Mouse (Mus musculus) forebrain, postnatal 0 days (tissue): ENCODE data around the gene Sdhb. TPM values are rescaled to one million over a fixed set of nuclear protein-coding genes. Genes with fewer than 3 reads are reported as not detected.

Source experiments
- ATAC-seq: fragments of 200-750 bp; cut with Nextera tagmentation; 2 replicates; pipeline ENCODE4 v1.8.0; 2017; ENCODE audit warnings: mild to moderate bottlenecking, moderate library complexity
- DNase-seq: peaks from one replicate; pipeline ENCODE4 v3.0.0-alpha.2; 2015
- H3K27ac ChIP-seq: fragments of 300-500 bp; sonication (generic); 2 replicates; pipeline ENCODE4 v1.5.1; 2014; ENCODE audit warnings: low read depth, mild to moderate bottlenecking, antibody characterized with exemption, low read length, moderate library complexity, mixed read lengths
- H3K27me3 ChIP-seq: fragments of 300-500 bp; sonication (generic); 2 replicates; pipeline ENCODE4 v1.6.1; 2014; ENCODE audit warnings: mild to moderate bottlenecking, low read length, mixed read lengths; ENCODE audit not compliant: insufficient read depth
- H3K36me3 ChIP-seq: fragments of 300-500 bp; sonication (generic); 2 replicates; pipeline ENCODE4 v1.6.1; 2014; ENCODE audit warnings: mild to moderate bottlenecking, moderate library complexity; ENCODE audit not compliant: insufficient read depth
- H3K4me1 ChIP-seq: fragments of 300-500 bp; sonication (generic); 2 replicates; pipeline ENCODE4 v1.6.1; 2014; ENCODE audit warnings: antibody characterized with exemption; ENCODE audit not compliant: insufficient read depth
- H3K4me2 ChIP-seq: fragments of 300-500 bp; sonication (generic); 2 replicates; pipeline ENCODE4 v1.6.1; 2014; ENCODE audit warnings: low read depth, mild to moderate bottlenecking, moderate library complexity
- H3K4me3 ChIP-seq: fragments of 300-500 bp; sonication (generic); 2 replicates; pipeline ENCODE4 v1.5.1; 2014; ENCODE audit warnings: low read depth, low read length, mixed read lengths
- H3K9ac ChIP-seq: fragments of 300-500 bp; sonication (generic); 2 replicates; pipeline ENCODE4 v1.6.1; 2014; ENCODE audit warnings: mild to moderate bottlenecking
- H3K9me3 ChIP-seq: fragments of 300-500 bp; sonication (generic); 2 replicates; pipeline ENCODE4 v1.6.1; 2016; ENCODE audit warnings: low read length
- CTCF ChIP-seq: sonication (generic); IDR thresholded peaks from 2 replicates; pipeline ENCODE4 v1.5.1; 2016; ENCODE audit warnings: antibody characterized with exemption, control low read depth, low read depth
- WGBS: fragments of 180-500 bp; shearing (Covaris S2); extraction: QIAGEN DNeasy Blood & Tissue Kit; methylation state at CpG from one replicate; pipeline ENCODE4 v1.1.7; 2014; 5-methylcytosine and 5-hydroxymethylcytosine counted together
- polyA plus RNA-seq: library from polyadenylated mRNA; unstranded; fragments of >200 nt; fragmentation: Nextera tagmentation; extraction: Ambion mirVana; gene quantifications from 2 replicates; pipeline ENCODE4 v1.2.1, GENCODE M21; 2015
- total RNA-seq: library from RNA; depleted of rRNA; stranded (reverse); fragments of >200 nt; gene quantifications from 2 replicates; pipeline ENCODE4 v1.2.3, GENCODE M21; 2014

Sdhb gene
- total and polyA plus RNA-seq, 2 experiments from 2014 or later, result 254 to 564 TPM

GRCm38 (mm10) chr4:140917451-140917850 lies 43.6 kb upstream of the Sdhb start:
- ATAC-seq (no peak), DNase-seq (no peak)
- Histone ChIP-seq H3K4me1 (no peaks in the 10 kb centered on the region; the same call in 1 of the 2 replicates), H3K9me3 (no peaks in the 10 kb centered on the region), H3K27me3 (no peaks in the 10 kb centered on the region), H3K4me3 (no peak overlapping the region), H3K27ac (no peak overlapping the region), H3K36me3 (no peaks in the 10 kb centered on the region), H3K4me2 (no peak overlapping the region), H3K9ac (no peak overlapping the region)
- WGBS, result 90% methylated on average over 9 of the region's 9 CpGs
- TF ChIP-seq CTCF, result no peak

- Histone ChIP-seq H3K4me3 (no peak overlapping the region), H3K4me2 (no peak overlapping the region), H3K9ac (no peak overlapping the region), H3K27me3 (no peaks in the 10 kb centered on the region), H3K36me3 (no peaks in the 10 kb centered on the region), H3K9me3 (no peaks in the 10 kb centered on the region), H3K4me1 (no peaks in the 10 kb centered on the region; the same call in 1 of the 2 replicates), H3K27ac (no peak overlapping the region)
- DNase-seq (no peak), ATAC-seq (no peak)
- 74% methylated on average over 11 of the region's 11 CpGs for WGBS
- no peak for TF ChIP-seq CTCF
Measured at GRCm38 (mm10) chr4:140919974-140920836, 40.8 kb upstream of the Sdhb start.

GRCm38 (mm10) chr4:140922508-140922907 lies 38.5 kb upstream of the Sdhb start:
- DNase-seq (no peak), ATAC-seq (no peak)
- Histone ChIP-seq H3K9me3 (no peaks in the 10 kb centered on the region), H3K36me3 (no peaks in the 10 kb centered on the region), H3K4me1 (no peaks in the 10 kb centered on the region), H3K4me2 (no peak overlapping the region), H3K4me3 (no peak overlapping the region), H3K27ac (no peak overlapping the region), H3K27me3 (no peaks in the 10 kb centered on the region), H3K9ac (no peak overlapping the region)
- TF ChIP-seq CTCF, result no peak
- WGBS, result 87% methylated on average over 5 of the region's 5 CpGs

GRCm38 (mm10) chr4:140925648-140926047 lies 35.4 kb upstream of the Sdhb start:
- 90% methylated on average over 8 of the region's 8 CpGs for WGBS
- Histone ChIP-seq H3K36me3 (no peaks in the 10 kb centered on the region), H3K27me3 (no peaks in the 10 kb centered on the region), H3K4me2 (no peak overlapping the region), H3K4me1 (no peaks in the 10 kb centered on the region), H3K4me3 (no peak overlapping the region), H3K9ac (no peak overlapping the region), H3K9me3 (no peaks in the 10 kb centered on the region), H3K27ac (no peak overlapping the region)
- TF ChIP-seq CTCF, result no peak
- ATAC-seq (no peak), DNase-seq (no peak)

- DNase-seq (no peak), ATAC-seq (no peak)
- H3K4me2 ChIP-seq, result no peak overlapping the region
- no peaks in the 10 kb centered on the region for H3K4me1 ChIP-seq
- H3K9me3 ChIP-seq, result no peaks in the 10 kb centered on the region
- no peak for TF ChIP-seq CTCF
- H3K9ac ChIP-seq, result no peak overlapping the region
- H3K27me3 ChIP-seq, result no peaks in the 10 kb centered on the region
- 89% methylated on average over 9 of the region's 9 CpGs for WGBS
- no peak overlapping the region for H3K4me3 ChIP-seq
- no peaks in the 10 kb centered on the region for H3K36me3 ChIP-seq
- H3K27ac ChIP-seq, result no peak overlapping the region
Measured at GRCm38 (mm10) chr4:140928349-140928748, 32.7 kb upstream of the Sdhb start.

GRCm38 (mm10) chr4:140929745-140930144 lies 31.3 kb upstream of the Sdhb start:
- TF ChIP-seq CTCF, result no peak
- no peaks in the 10 kb centered on the region for H3K36me3 ChIP-seq
- no peaks in the 10 kb centered on the region for H3K9me3 ChIP-seq
- no peaks in the 10 kb centered on the region for H3K4me1 ChIP-seq
- H3K27me3 ChIP-seq, result no peaks in the 10 kb centered on the region
- H3K4me3 ChIP-seq, result no peak overlapping the region
- H3K4me2 ChIP-seq, result no peak overlapping the region
- no peak overlapping the region for H3K27ac ChIP-seq
- ATAC-seq, result peak; percentile 90
- peak; percentile 40 for DNase-seq
- no peak overlapping the region for H3K9ac ChIP-seq
- 29% methylated on average over 8 of the region's 8 CpGs for WGBS

GRCm38 (mm10) chr4:140930900-140931470 lies 30.0 kb upstream of the Sdhb start:
- H3K4me1 ChIP-seq, result no peaks in the 10 kb centered on the region
- WGBS, result 77% methylated on average over 10 of the region's 10 CpGs
- H3K4me3 ChIP-seq, result no peak overlapping the region
- no peaks in the 10 kb centered on the region for H3K36me3 ChIP-seq
- no peak overlapping the region for H3K9ac ChIP-seq
- TF ChIP-seq CTCF, result no peak
- no peak for ATAC-seq
- no peak overlapping the region for H3K27ac ChIP-seq
- no peak for DNase-seq
- H3K27me3 ChIP-seq, result no peaks in the 10 kb centered on the region
- H3K4me2 ChIP-seq, result no peak overlapping the region
- no peaks in the 10 kb centered on the region for H3K9me3 ChIP-seq
